Mouse (Mus musculus) ES-E14 (cell line): Measurements from ENCODE around the gene Kank3. TPM values are rescaled to one million over a fixed set of nuclear protein-coding genes. Genes with fewer than 3 reads are reported as not detected.

Experiments used
- DNase-seq: peaks from one replicate; pipeline ENCODE4 v3.0.0-alpha.2; 2013; ENCODE audit warnings: low read depth, low spot score
- H3K27ac ChIP-seq: 2 replicates; pipeline ENCODE4 v1.5.1; 2012; ENCODE audit warnings: low read depth, mild to moderate bottlenecking, low read length, moderate library complexity, mixed read lengths; ENCODE audit not compliant: poor library complexity, insufficient read depth, severe bottlenecking
- H3K36me3 ChIP-seq: 2 replicates; pipeline ENCODE4 v1.6.1; 2012; ENCODE audit warnings: mild to moderate bottlenecking, low read length, moderate library complexity, mixed read lengths; ENCODE audit not compliant: control insufficient read depth, poor library complexity, insufficient read depth, severe bottlenecking
- H3K4me1 ChIP-seq, 2 experiments: fragments of 150-350 bp in 1 of 2; sonication (generic) in 1 of 2; 2 replicates each; pipeline ENCODE4 v1.6.1; 2012; ENCODE audit warnings: low read length in 2 of 2, mild to moderate bottlenecking in 1 of 2, mixed read lengths in 1 of 2; ENCODE audit not compliant: control insufficient read depth in 2 of 2, insufficient read depth in 2 of 2, poor library complexity in 1 of 2
- H3K4me3 ChIP-seq, 2 experiments: fragments of 150-350 bp in 1 of 2; sonication (generic) in 1 of 2; 2 replicates each; pipeline ENCODE4 v1.5.1; 2012; ENCODE audit warnings: low read length in 2 of 2, low read depth in 1 of 2, mild to moderate bottlenecking in 1 of 2, mixed read lengths in 1 of 2; ENCODE audit not compliant: insufficient read depth in 1 of 2, poor library complexity in 1 of 2, severe bottlenecking in 1 of 2
- H3K9ac ChIP-seq: 2 replicates; pipeline ENCODE4 v1.6.1; 2012; ENCODE audit warnings: low read depth, mild to moderate bottlenecking, low read length, mixed read lengths; ENCODE audit not compliant: poor library complexity, insufficient read depth, severe bottlenecking
- H3K9me3 ChIP-seq: fragments of 150-350 bp; sonication (generic); 2 replicates; pipeline ENCODE4 v1.6.1; 2012; ENCODE audit warnings: low read depth, mild to moderate bottlenecking, low read length; ENCODE audit not compliant: control insufficient read depth, insufficient read depth
- CHD2 ChIP-seq: IDR thresholded peaks from 2 replicates; pipeline ENCODE4 v1.6.1; 2014; ENCODE audit warnings: mild to moderate bottlenecking, low read depth, low read length, inconsistent platforms
- HCFC1 ChIP-seq: IDR thresholded peaks from 2 replicates; pipeline ENCODE4 v1.6.1; 2012; ENCODE audit warnings: low read length, inconsistent platforms, borderline replicate concordance; ENCODE audit not compliant: insufficient read depth
- MAFK ChIP-seq: IDR thresholded peaks from 2 replicates; pipeline ENCODE4 v1.6.1; 2014; ENCODE audit warnings: mild to moderate bottlenecking, low read depth, low read length, inconsistent platforms; ENCODE audit not compliant: insufficient read depth
- ZC3H11A ChIP-seq: IDR thresholded peaks from 2 replicates; pipeline ENCODE4 v1.6.1; 2012; ENCODE audit warnings: low read depth, mild to moderate bottlenecking, inconsistent platforms, low read length, borderline replicate concordance
- ZNF384 ChIP-seq: IDR thresholded peaks from 2 replicates; pipeline ENCODE4 v1.6.1; 2012; ENCODE audit warnings: low read depth, low read length, inconsistent platforms
- in situ Hi-C, 2 experiments: fragments of 600-800 bp; cut with MboI; formaldehyde crosslinking; loops; one replicate each; pipeline ENCODE4 v1.15.1; 2025; ENCODE audit warnings: low sequenced_read_pairs in 2 of 2, inconsistent platforms in 1 of 2; ENCODE audit not compliant: unreplicated experiment in 2 of 2
- total RNA-seq: library from RNA; depleted of rRNA; stranded (reverse); fragments of 300-350 nt; gene quantifications from 2 replicates; pipeline ENCODE4 v1.2.3, GENCODE M21; 2012

The Kank3 gene
- total RNA-seq, 1 experiment, result 81.1 TPM

- Histone ChIP-seq H3K27ac (no peak overlapping the region), H3K4me1 (peaks cover 0 to 9% of the 10 kb centered on the region in 2 experiments; a peak in 1 of 4 replicates), H3K9ac (no peak overlapping the region), H3K9me3 (no peaks in the 10 kb centered on the region), H3K4me3 (no peak overlapping the region), H3K36me3 (peaks cover 10% of the 10 kb centered on the region; the same call in 1 of the 2 replicates)
- TF ChIP-seq ZC3H11A, result no peak
- TF ChIP-seq HCFC1, result no peak
- no peak for TF ChIP-seq CHD2
- no peak for TF ChIP-seq ZNF384
- TF ChIP-seq MAFK, result no peak
- in situ Hi-C loops, result no loop called here
- DNase-seq, result no peak
These were observed 33.9 kb downstream of the Kank3 start for GRCm38 (mm10) chr17:33844196-33844595.

GRCm38 (mm10) chr17:33848139-33848538, 37.8 kb downstream of the Kank3 start:
- H3K27ac ChIP-seq, result no peak overlapping the region
- peaks cover 16% of the 10 kb centered on the region; the same call in 1 of the 2 replicates for H3K36me3 ChIP-seq
- no peak overlapping the region for H3K4me3 ChIP-seq
- in situ Hi-C loops, result no loop called here
- no peak for TF ChIP-seq MAFK
- TF ChIP-seq HCFC1, result no peak
- TF ChIP-seq ZC3H11A, result no peak
- no peak for TF ChIP-seq CHD2
- DNase-seq, result no peak
- H3K9me3 ChIP-seq, result no peaks in the 10 kb centered on the region
- H3K4me1 ChIP-seq, result peaks cover 0 to 8% of the 10 kb centered on the region in 2 experiments; a peak in 1 of 4 replicates
- H3K9ac ChIP-seq, result no peak overlapping the region

GRCm38 (mm10) chr17:33851331-33851730, 41.0 kb downstream of the Kank3 start:
- Histone ChIP-seq H3K36me3 (peaks cover 16% of the 10 kb centered on the region; the same call in 1 of the 2 replicates), H3K4me3 (no peak overlapping the region)
- TF ChIP-seq CHD2 (no peak), ZC3H11A (no peak), MAFK (no peak), HCFC1 (no peak), ZNF384 (no peak)

GRCm38 (mm10) chr17:33857816-33858215, 47.5 kb downstream of the Kank3 start:
- Histone ChIP-seq H3K9me3 (no peaks in the 10 kb centered on the region), H3K36me3 (no peaks in the 10 kb centered on the region), H3K4me1 (no peaks in the 10 kb centered on the region), H3K4me3 (no peak overlapping the region), H3K9ac (no peak overlapping the region), H3K27ac (peak overlapping the region; percentile 60; the same call in 1 of the 2 replicates)
- in situ Hi-C loops, result no loop called here
- DNase-seq, result no peak
- no peak for TF ChIP-seq ZC3H11A
- no peak for TF ChIP-seq CHD2
- TF ChIP-seq MAFK, result no peak
- no peak for TF ChIP-seq HCFC1
- no peak for TF ChIP-seq ZNF384

More at GRCm38 (mm10) chr17:33851331-33851730, 41.0 kb downstream of the Kank3 start:
- no peak for DNase-seq
- H3K9me3 ChIP-seq, result no peaks in the 10 kb centered on the region
- no peak overlapping the region for H3K27ac ChIP-seq
- no peak overlapping the region for H3K9ac ChIP-seq
- in situ Hi-C loops, result no loop called here
- no peaks in the 10 kb centered on the region; a peak in 1 of 4 replicates for H3K4me1 ChIP-seq
